Mouse (Mus musculus): Measurements from ENCODE around the gene Nme9. TPM values are rescaled to one million over a fixed set of nuclear protein-coding genes. Genes with fewer than 3 reads are reported as not detected.
A peak's percentile ranks its signal among the peaks of the same experiment; 100 is the strongest.

Gene Nme9
- polyA plus RNA-seq, 1 experiment from 2014 or later: 0.30 TPM

GRCm38 (mm10) chr9:99425262-99425661 is 26.0 kb upstream of the Nme9 start:
- Histone ChIP-seq H3K27ac (peak overlapping the region; percentile 47), H3K27me3 (no peaks in the 10 kb centered on the region), H3K36me3 (no peaks in the 10 kb centered on the region), H3K4me2 (no peak overlapping the region), H3K4me3 (replicated peaks) (no peak overlapping the region), H3K9me3 (replicated peaks) (no peaks in the 10 kb centered on the region), H3K9ac (no peak overlapping the region), H3K4me1 (peaks cover 34% of the 10 kb centered on the region)
- WGBS: 53% methylated on average over 9 of the region's 9 CpGs
- ATAC-seq (replicated peaks; ENCODE audit: low FRiP score): 0 out of 2 replicates have a peak, but pooled peaks have one; percentile 40

- 71% methylated on average over 11 of the region's 11 CpGs for WGBS
- Histone ChIP-seq H3K9ac (no peak overlapping the region), H3K27me3 (no peaks in the 10 kb centered on the region), H3K4me1 (peaks cover 28% of the 10 kb centered on the region), H3K9me3 (replicated peaks) (no peaks in the 10 kb centered on the region), H3K36me3 (no peaks in the 10 kb centered on the region), H3K4me3 (replicated peaks) (no peak overlapping the region), H3K27ac (no peak overlapping the region), H3K4me2 (no peak overlapping the region)
- ATAC-seq (replicated peaks; ENCODE audit: low FRiP score): no peak
Observed at GRCm38 (mm10) chr9:99428601-99429331, 22.5 kb upstream of the Nme9 start.

GRCm38 (mm10) chr9:99429845-99430244 is 21.4 kb upstream of the Nme9 start:
- Histone ChIP-seq H3K9ac (no peak overlapping the region), H3K4me2 (no peak overlapping the region), H3K27me3 (no peaks in the 10 kb centered on the region), H3K4me3 (replicated peaks) (no peak overlapping the region), H3K36me3 (no peaks in the 10 kb centered on the region), H3K9me3 (replicated peaks) (no peaks in the 10 kb centered on the region), H3K4me1 (peaks cover 27% of the 10 kb centered on the region), H3K27ac (no peak overlapping the region)
- no peak for ATAC-seq (replicated peaks; ENCODE audit: low FRiP score)
- WGBS: 91% methylated on average over 3 of the region's 3 CpGs

GRCm38 (mm10) chr9:99430806-99431205 is 20.5 kb upstream of the Nme9 start:
- Histone ChIP-seq H3K27ac (no peak overlapping the region), H3K4me2 (no peak overlapping the region), H3K36me3 (no peaks in the 10 kb centered on the region), H3K4me1 (peaks cover 27% of the 10 kb centered on the region), H3K9ac (no peak overlapping the region), H3K27me3 (no peaks in the 10 kb centered on the region), H3K4me3 (replicated peaks) (no peak overlapping the region), H3K9me3 (replicated peaks) (no peaks in the 10 kb centered on the region)
- no peak for ATAC-seq (replicated peaks; ENCODE audit: low FRiP score)
- 80% methylated on average over 6 of the region's 6 CpGs for WGBS

GRCm38 (mm10) chr9:99431346-99431745 is 19.9 kb upstream of the Nme9 start:
- Histone ChIP-seq H3K4me2 (no peak overlapping the region), H3K4me1 (peaks cover 27% of the 10 kb centered on the region), H3K36me3 (no peaks in the 10 kb centered on the region), H3K4me3 (replicated peaks) (no peak overlapping the region), H3K9ac (no peak overlapping the region), H3K27ac (no peak overlapping the region), H3K9me3 (replicated peaks) (no peaks in the 10 kb centered on the region), H3K27me3 (no peaks in the 10 kb centered on the region)
- WGBS: 89% methylated on average over 8 of the region's 8 CpGs
- ATAC-seq (replicated peaks; ENCODE audit: low FRiP score): no peak

GRCm38 (mm10) chr9:99431963-99432362 is 19.3 kb upstream of the Nme9 start:
- no peak for ATAC-seq (replicated peaks; ENCODE audit: low FRiP score)
- no peak overlapping the region for H3K27ac ChIP-seq
- WGBS: 78% methylated on average over 6 of the region's 6 CpGs

GRCm38 (mm10) chr9:99432478-99432877 is 18.8 kb upstream of the Nme9 start:
- H3K4me2 ChIP-seq: no peak overlapping the region
- peaks cover 33% of the 10 kb centered on the region for H3K4me1 ChIP-seq
- ATAC-seq (replicated peaks; ENCODE audit: low FRiP score): no peak
- no peaks in the 10 kb centered on the region for H3K36me3 ChIP-seq
- H3K9ac ChIP-seq: no peak overlapping the region
- WGBS: 75% methylated on average over 4 of the region's 4 CpGs
- H3K9me3 ChIP-seq (replicated peaks): no peaks in the 10 kb centered on the region
- H3K4me3 ChIP-seq (replicated peaks): no peak overlapping the region
- H3K27me3 ChIP-seq: peaks cover 3% of the 10 kb centered on the region
- H3K27ac ChIP-seq: no peak overlapping the region

More at GRCm38 (mm10) chr9:99431963-99432362, 19.3 kb upstream of the Nme9 start:
- Histone ChIP-seq H3K4me3 (replicated peaks) (no peak overlapping the region), H3K36me3 (no peaks in the 10 kb centered on the region), H3K27me3 (no peaks in the 10 kb centered on the region), H3K4me2 (no peak overlapping the region), H3K4me1 (peaks cover 28% of the 10 kb centered on the region), H3K9me3 (replicated peaks) (no peaks in the 10 kb centered on the region), H3K9ac (no peak overlapping the region)

- Histone ChIP-seq H3K9ac (no peak overlapping the region), H3K36me3 (no peaks in the 10 kb centered on the region), H3K27me3 (peaks cover 24% of the 10 kb centered on the region), H3K4me3 (replicated peaks) (peak overlapping the region; percentile 83), H3K9me3 (replicated peaks) (no peaks in the 10 kb centered on the region), H3K27ac (peak overlapping the region; percentile 79), H3K4me1 (peaks cover 33% of the 10 kb centered on the region), H3K4me2 (peak overlapping the region; percentile 93)
- WGBS: 21% methylated on average over 14 of the region's 14 CpGs
- ATAC-seq (replicated peaks; ENCODE audit: low FRiP score): peak; percentile 34
Observed at GRCm38 (mm10) chr9:99434892-99435618, 16.2 kb upstream of the Nme9 start.

GRCm38 (mm10) chr9:99435619-99436181 is 15.6 kb upstream of the Nme9 start:
- 19% methylated on average over 16 of the region's 16 CpGs for WGBS
- peak overlapping the region; percentile 93 for H3K4me2 ChIP-seq
- peak overlapping the region; percentile 79 for H3K27ac ChIP-seq
- H3K4me3 ChIP-seq (replicated peaks): peak overlapping the region; percentile 83
- peaks cover 24% of the 10 kb centered on the region for H3K27me3 ChIP-seq
- peak; percentile 38 for ATAC-seq (replicated peaks; ENCODE audit: low FRiP score)
- no peaks in the 10 kb centered on the region for H3K9me3 ChIP-seq (replicated peaks)
- no peaks in the 10 kb centered on the region for H3K36me3 ChIP-seq
- peaks cover 33% of the 10 kb centered on the region for H3K4me1 ChIP-seq
- H3K9ac ChIP-seq: peak overlapping the region; percentile 77

GRCm38 (mm10) chr9:99436182-99437030 is 14.9 kb upstream of the Nme9 start:
- Histone ChIP-seq H3K9ac (peak overlapping the region; percentile 77), H3K36me3 (no peaks in the 10 kb centered on the region), H3K4me1 (peaks cover 33% of the 10 kb centered on the region), H3K27ac (peak overlapping the region; percentile 79), H3K27me3 (peaks cover 24% of the 10 kb centered on the region), H3K4me2 (peak overlapping the region; percentile 93), H3K9me3 (replicated peaks) (no peaks in the 10 kb centered on the region), H3K4me3 (replicated peaks) (peak overlapping the region; percentile 83)
- ATAC-seq (replicated peaks; ENCODE audit: low FRiP score): peak; percentile 87
- under 1% methylated on average over 79 of the region's 86 CpGs for WGBS

- Histone ChIP-seq H3K4me1 (peaks cover 33% of the 10 kb centered on the region), H3K36me3 (no peaks in the 10 kb centered on the region)
- no peak for ATAC-seq (replicated peaks; ENCODE audit: low FRiP score)
Observed at GRCm38 (mm10) chr9:99437031-99437764, 14.1 kb upstream of the Nme9 start, which contains the start of gene Mras. Gene Mras (minus strand): TSS chr9:99437381.

More at GRCm38 (mm10) chr9:99437031-99437764, 14.1 kb upstream of the Nme9 start, which contains the start of gene Mras:
- H3K27ac ChIP-seq: peak within 1 kb of the TSS; percentile 79
- peak within 1 kb of the TSS; percentile 93 for H3K4me2 ChIP-seq
- peak within 1 kb of the TSS; percentile 83 for H3K4me3 ChIP-seq (replicated peaks)
- WGBS: 18% methylated on average over 27 of the region's 27 CpGs
- H3K9me3 ChIP-seq (replicated peaks): no peaks in the 10 kb centered on the region
- H3K9ac ChIP-seq: peak within 1 kb of the TSS; percentile 77
- H3K27me3 ChIP-seq: peaks cover 24% of the 10 kb centered on the region

Data from kidney, embryonic 15.5 days (tissue).